Mouse (Mus musculus) thymus, adult 2 months (tissue): ENCODE results near the gene Thsd7b.

Source experiments
- CTCF ChIP-seq: fragments of 200-500 bp; IDR thresholded peaks from 2 replicates; pipeline ENCODE4 v1.5.1; 2012; ENCODE audit warnings: mild to moderate bottlenecking, control low read depth, low read length, moderate library complexity, borderline replicate concordance; ENCODE audit not compliant: control insufficient read depth, poor library complexity, insufficient read depth; ENCODE audit errors: extremely low read depth
- POLR2A ChIP-seq: fragments of 200-500 bp; IDR thresholded peaks from 2 replicates; pipeline ENCODE4 v1.6.1; 2012; ENCODE audit warnings: mild to moderate bottlenecking, low read length, control low read depth, moderate library complexity; ENCODE audit not compliant: control insufficient read depth, poor library complexity, insufficient read depth; ENCODE audit errors: extremely low read depth

DNA sequence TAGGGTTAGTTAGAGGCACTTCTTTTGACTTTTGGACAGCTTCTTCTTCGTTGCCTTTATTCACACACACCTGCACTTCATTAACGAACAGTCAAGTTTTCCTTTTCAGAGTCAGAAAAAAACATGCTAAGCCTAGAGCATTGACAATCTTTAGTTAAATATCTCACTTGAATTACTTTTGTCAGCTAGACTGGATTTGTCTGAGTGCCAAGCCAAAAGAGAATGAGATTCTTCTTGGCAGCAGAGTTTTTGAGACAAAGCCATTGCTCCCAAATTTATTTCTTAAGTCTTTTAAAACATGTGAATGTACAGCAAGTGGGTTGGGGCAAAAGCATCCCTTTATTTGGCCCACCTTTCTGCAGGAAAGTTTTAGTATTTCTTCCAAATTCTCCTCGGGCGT is 362.0 kb downstream of the Thsd7b start:
- TF ChIP-seq POLR2A (no peak), CTCF (no peak)
